Mouse (Mus musculus) R1 (cell line): ENCODE measurements around the gene Tas2r134.

ENCODE experiments used
- DNase-seq: peaks from one replicate; pipeline ENCODE4 v3.0.0-alpha.2; 2018; ENCODE audit warnings: low read depth, low spot score

Tas2r134 gene

GRCm38 (mm10) chr2:51652086-51652485 is 24.8 kb downstream of the Tas2r134 start:
- no peak for DNase-seq

- no peak for DNase-seq
These were observed 30.4 kb downstream of the Tas2r134 start for GRCm38 (mm10) chr2:51657684-51658083.

GRCm38 (mm10) chr2:51658288-51658687 is 31.0 kb downstream of the Tas2r134 start:
- no peak for DNase-seq

GRCm38 (mm10) chr2:51674321-51674720 is 47.0 kb downstream of the Tas2r134 start:
- DNase-seq = no peak
